Mouse (Mus musculus) heart, embryonic 12.5 days (tissue): ENCODE data around the gene Syt9. TPM values are rescaled to one million over a fixed set of nuclear protein-coding genes. Genes with fewer than 3 reads are reported as not detected.
A peak's percentile ranks its signal among the peaks of the same experiment; 100 is the strongest.

Source experiments
- ATAC-seq: fragments of 200-750 bp; cut with Nextera tagmentation; 2 replicates; pipeline ENCODE4 v1.8.0; 2017; ENCODE audit warnings: moderate TSS enrichment, moderate library complexity; ENCODE audit not compliant: insufficient number of reproducible peaks, low FRiP score
- H3K27ac ChIP-seq: fragments of 300-500 bp; sonication (generic); 2 replicates; pipeline ENCODE4 v1.5.1; 2016; ENCODE audit warnings: mild to moderate bottlenecking, moderate library complexity; ENCODE audit not compliant: poor library complexity, severe bottlenecking
- H3K27me3 ChIP-seq: fragments of 300-500 bp; sonication (generic); replicated peaks from 2 replicates; pipeline ENCODE4 v1.6.1; 2016; ENCODE audit warnings: mild to moderate bottlenecking, moderate library complexity
- H3K36me3 ChIP-seq: fragments of 300-500 bp; sonication (generic); 2 replicates; pipeline ENCODE4 v1.6.1; 2016; ENCODE audit warnings: mild to moderate bottlenecking, moderate library complexity
- H3K4me1 ChIP-seq: fragments of 300-500 bp; sonication (generic); replicated peaks from 2 replicates; pipeline ENCODE4 v1.6.1; 2016; ENCODE audit warnings: mild to moderate bottlenecking
- H3K4me2 ChIP-seq: fragments of 300-500 bp; sonication (generic); 2 replicates; pipeline ENCODE4 v1.6.1; 2016; ENCODE audit warnings: mild to moderate bottlenecking, moderate library complexity
- H3K4me3 ChIP-seq: fragments of 300-500 bp; sonication (generic); 2 replicates; pipeline ENCODE4 v1.5.1; 2016; ENCODE audit warnings: mild to moderate bottlenecking
- H3K9ac ChIP-seq: fragments of 300-500 bp; sonication (generic); 2 replicates; pipeline ENCODE4 v1.6.1; 2016; ENCODE audit warnings: mild to moderate bottlenecking, moderate library complexity
- H3K9me3 ChIP-seq: fragments of 300-500 bp; sonication (generic); replicated peaks from 2 replicates; pipeline ENCODE4 v1.6.1; 2016; ENCODE audit warnings: mild to moderate bottlenecking, moderate library complexity
- WGBS: fragments of 180-500 bp; shearing (Covaris S2); methylation state at CpG from one replicate; pipeline ENCODE4 v1.1.7; 2016; 5-methylcytosine and 5-hydroxymethylcytosine counted together
- polyA plus RNA-seq: library from polyadenylated mRNA; unstranded; fragments of >200 nt; fragmentation: Nextera tagmentation; extraction: Ambion mirVana; gene quantifications from 2 replicates; pipeline ENCODE4 v1.2.1, GENCODE M21; 2016

Gene Syt9
- polyA plus RNA-seq, 1 experiment from 2014 or later: 0.84 TPM

- Histone ChIP-seq H3K27me3 (no peaks in the 10 kb centered on the region), H3K9me3 (no peaks in the 10 kb centered on the region), H3K36me3 (no peaks in the 10 kb centered on the region), H3K4me2 (no peak overlapping the region), H3K9ac (no peak overlapping the region), H3K27ac (no peak overlapping the region), H3K4me1 (no peaks in the 10 kb centered on the region), H3K4me3 (no peak overlapping the region)
- ATAC-seq: no peak
- WGBS: 72% methylated on average over 3 of the region's 3 CpGs
These were observed 177.3 kb downstream of the Syt9 start for GRCm38 (mm10) chr7:107547872-107548271.

- Histone ChIP-seq H3K4me1 (no peaks in the 10 kb centered on the region), H3K27ac (no peak overlapping the region), H3K4me3 (no peak overlapping the region), H3K36me3 (no peaks in the 10 kb centered on the region), H3K9ac (no peak overlapping the region), H3K9me3 (no peaks in the 10 kb centered on the region), H3K27me3 (no peaks in the 10 kb centered on the region), H3K4me2 (no peak overlapping the region)
- 52% methylated on average over 1 of the region's 1 CpGs for WGBS
- ATAC-seq: no peak
These were observed 182.9 kb downstream of the Syt9 start for GRCm38 (mm10) chr7:107553461-107553860.

- no peak overlapping the region for H3K9ac ChIP-seq
- H3K27ac ChIP-seq: no peak overlapping the region
- H3K27me3 ChIP-seq: no peaks in the 10 kb centered on the region
- H3K4me2 ChIP-seq: no peak overlapping the region
- no peaks in the 10 kb centered on the region for H3K9me3 ChIP-seq
- 75% methylated on average over 3 of the region's 3 CpGs for WGBS
- no peaks in the 10 kb centered on the region for H3K4me1 ChIP-seq
- ATAC-seq: no peak
- H3K36me3 ChIP-seq: no peaks in the 10 kb centered on the region
- H3K4me3 ChIP-seq: no peak overlapping the region
These were observed 185.4 kb downstream of the Syt9 start for GRCm38 (mm10) chr7:107555906-107556305.

GRCm38 (mm10) chr7:107560675-107561074 lies 190.1 kb downstream of the Syt9 start:
- Histone ChIP-seq H3K9me3 (no peaks in the 10 kb centered on the region), H3K27ac (no peak overlapping the region), H3K9ac (no peak overlapping the region), H3K4me2 (no peak overlapping the region), H3K36me3 (no peaks in the 10 kb centered on the region), H3K4me1 (no peaks in the 10 kb centered on the region), H3K27me3 (no peaks in the 10 kb centered on the region), H3K4me3 (no peak overlapping the region)
- WGBS: 80% methylated on average over 2 of the region's 2 CpGs
- no peak for ATAC-seq

GRCm38 (mm10) chr7:107561584-107561983 lies 191.1 kb downstream of the Syt9 start:
- no peaks in the 10 kb centered on the region for H3K27me3 ChIP-seq
- no peak overlapping the region for H3K27ac ChIP-seq
- H3K4me1 ChIP-seq: no peaks in the 10 kb centered on the region
- H3K9me3 ChIP-seq: no peaks in the 10 kb centered on the region
- H3K4me3 ChIP-seq: no peak overlapping the region
- no peak overlapping the region for H3K9ac ChIP-seq
- H3K36me3 ChIP-seq: no peaks in the 10 kb centered on the region
- 61% methylated on average over 3 of the region's 3 CpGs for WGBS
- ATAC-seq: no peak
- no peak overlapping the region for H3K4me2 ChIP-seq

GRCm38 (mm10) chr7:107563727-107564126 lies 193.2 kb downstream of the Syt9 start:
- WGBS: 48% methylated on average over 2 of the region's 2 CpGs
- no peak for ATAC-seq
- H3K4me3 ChIP-seq: no peak overlapping the region
- H3K4me1 ChIP-seq: no peaks in the 10 kb centered on the region
- H3K9ac ChIP-seq: no peak overlapping the region
- no peak overlapping the region for H3K27ac ChIP-seq
- no peaks in the 10 kb centered on the region for H3K36me3 ChIP-seq
- no peaks in the 10 kb centered on the region for H3K27me3 ChIP-seq
- no peak overlapping the region for H3K4me2 ChIP-seq
- H3K9me3 ChIP-seq: no peaks in the 10 kb centered on the region

GRCm38 (mm10) chr7:107567261-107567671 lies 196.7 kb downstream of the Syt9 start, which contains the start of gene Olfml1:
Olfml1 (plus strand) TSS chr7:107567446.
- 48% methylated on average over 7 of the region's 7 CpGs for WGBS
- peak within 1 kb of the TSS; percentile 44 for H3K27ac ChIP-seq
- H3K4me1 ChIP-seq: no peaks in the 10 kb centered on the region
- peak within 1 kb of the TSS; percentile 19 for H3K4me3 ChIP-seq
- no peaks in the 10 kb centered on the region for H3K9me3 ChIP-seq
- peak within 1 kb of the TSS; percentile 39 for H3K4me2 ChIP-seq
- no peak within 1 kb of the TSS for H3K9ac ChIP-seq
- ATAC-seq: peak; percentile 77
- H3K27me3 ChIP-seq: no peaks in the 10 kb centered on the region
- peaks cover 5% of the 10 kb centered on the region; the same call in 1 of the 2 replicates for H3K36me3 ChIP-seq

GRCm38 (mm10) chr7:107567674-107568073 lies 197.1 kb downstream of the Syt9 start:
- no peak for ATAC-seq
- peak overlapping the region; percentile 44 for H3K27ac ChIP-seq
- H3K9ac ChIP-seq: no peak overlapping the region
- H3K4me3 ChIP-seq: peak overlapping the region; percentile 19
- peak overlapping the region; percentile 39 for H3K4me2 ChIP-seq
- H3K9me3 ChIP-seq: no peaks in the 10 kb centered on the region
- H3K36me3 ChIP-seq: peaks cover 8% of the 10 kb centered on the region
- no peaks in the 10 kb centered on the region for H3K27me3 ChIP-seq
- whole genome bisulfite sequencing: 55% methylated on average over 5 of the region's 5 CpGs
- H3K4me1 ChIP-seq: no peaks in the 10 kb centered on the region

GRCm38 (mm10) chr7:107568971-107569370 lies 198.4 kb downstream of the Syt9 start:
- Histone ChIP-seq H3K9ac (no peak overlapping the region), H3K4me2 (peak overlapping the region; percentile 47), H3K9me3 (no peaks in the 10 kb centered on the region), H3K27me3 (no peaks in the 10 kb centered on the region), H3K4me1 (no peaks in the 10 kb centered on the region), H3K27ac (no peak overlapping the region), H3K36me3 (peaks cover 11% of the 10 kb centered on the region), H3K4me3 (peak overlapping the region; percentile 20; the same call in 1 of the 2 replicates)
- no peak for ATAC-seq
- WGBS: 61% methylated on average over 4 of the region's 4 CpGs

- 54% methylated on average over 2 of the region's 2 CpGs for WGBS
- peaks cover 11% of the 10 kb centered on the region for H3K36me3 ChIP-seq
- H3K4me2 ChIP-seq: no peak overlapping the region
- no peak overlapping the region for H3K4me3 ChIP-seq
- no peaks in the 10 kb centered on the region for H3K27me3 ChIP-seq
- ATAC-seq: no peak
- H3K4me1 ChIP-seq: no peaks in the 10 kb centered on the region
- no peaks in the 10 kb centered on the region for H3K9me3 ChIP-seq
- no peak overlapping the region for H3K9ac ChIP-seq
- H3K27ac ChIP-seq: no peak overlapping the region
These were observed 203.3 kb downstream of the Syt9 start for GRCm38 (mm10) chr7:107573856-107574255.

GRCm38 (mm10) chr7:107574276-107574675 lies 203.7 kb downstream of the Syt9 start:
- Histone ChIP-seq H3K9me3 (no peaks in the 10 kb centered on the region), H3K4me2 (no peak overlapping the region), H3K27ac (no peak overlapping the region), H3K4me3 (no peak overlapping the region), H3K36me3 (peaks cover 11% of the 10 kb centered on the region), H3K9ac (no peak overlapping the region), H3K4me1 (no peaks in the 10 kb centered on the region), H3K27me3 (no peaks in the 10 kb centered on the region)
- ATAC-seq: no peak
- WGBS: 40% methylated on average over 3 of the region's 3 CpGs

GRCm38 (mm10) chr7:107592641-107593040 lies 222.1 kb downstream of the Syt9 start:
- Histone ChIP-seq H3K36me3 (no peaks in the 10 kb centered on the region), H3K9me3 (no peaks in the 10 kb centered on the region), H3K27ac (no peak overlapping the region), H3K9ac (no peak overlapping the region), H3K4me3 (no peak overlapping the region), H3K4me1 (peaks cover 15% of the 10 kb centered on the region), H3K4me2 (no peak overlapping the region), H3K27me3 (no peaks in the 10 kb centered on the region)
- no peak for ATAC-seq
- 20% methylated on average over 2 of the region's 2 CpGs for WGBS
